Comparison of ENCODE assay signal across 16 mouse cellular contexts in genomic region chr8:6321346-6321745, GRCm38 (mm10).
"Had no signal": no experiment of that assay in that cellular context is flagged by ENCODE, and none has a peak within 500 bp of the region (broad histone marks: within the 10 kb centered on the region; RNA-seq: fewer than 3 reads in every experiment).

No protein-coding gene starts in this region.

- DNase-seq: kidney, adult 18-20 months; kidney, postnatal 10 days; kidney, postnatal 4 days; lung, adult 18-20 months; lung, postnatal 36 days; right cerebral cortex, adult 18-20 months; right cerebral cortex, postnatal 4 days; spleen, adult 18-20 months; thymus, adult 18-20 months; thymus, postnatal 14 days had no signal

- H3K27ac ChIP-seq: layer of hippocampus, adult 2 months; left cerebral cortex, adult 2 months; limb, embryonic 13.5 days; liver, embryonic 14.5 days; midbrain, embryonic 13.5 days; neural tube, embryonic 13.5 days had no signal

- H3K9ac ChIP-seq: limb, embryonic 13.5 days; liver, embryonic 14.5 days; midbrain, embryonic 13.5 days; neural tube, embryonic 13.5 days had no signal

- H3K27me3 ChIP-seq: limb, embryonic 13.5 days; midbrain, embryonic 13.5 days; neural tube, embryonic 13.5 days had no signal

- H3K4me2 ChIP-seq: limb, embryonic 13.5 days; midbrain, embryonic 13.5 days; neural tube, embryonic 13.5 days had no signal

- H3K36me3 ChIP-seq: limb, embryonic 13.5 days; midbrain, embryonic 13.5 days; neural tube, embryonic 13.5 days had no signal

- H3K4me1 ChIP-seq: limb, embryonic 13.5 days; midbrain, embryonic 13.5 days; neural tube, embryonic 13.5 days had no signal

- H3K4me3 ChIP-seq: layer of hippocampus, adult 2 months; left cerebral cortex, adult 2 months; limb, embryonic 13.5 days; midbrain, embryonic 13.5 days; neural tube, embryonic 13.5 days had no signal

- H3K9me3 ChIP-seq: limb, embryonic 13.5 days; midbrain, embryonic 13.5 days; neural tube, embryonic 13.5 days had no signal

- ATAC-seq: midbrain, embryonic 13.5 days had no signal
